Mouse (Mus musculus) left cerebral cortex, adult 2 months (tissue): Measurements from ENCODE around the gene Hnmt. TPM values are rescaled to one million over a fixed set of nuclear protein-coding genes. Genes with fewer than 3 reads are reported as not detected.
A peak's percentile ranks its signal among the peaks of the same experiment; 100 is the strongest.
"Not testable (repeated sequence)": the region's sequence is repeated elsewhere in the genome, so short reads cannot be mapped to it uniquely, and the experiment has no call there.

Experiments
- DNase-seq, 2 experiments: peaks; one replicate each; pipeline ENCODE4 v3.0.0; 2021 to 2022; ENCODE audit warnings: low spot score in 2 of 2, mixed read lengths in 1 of 2; ENCODE audit errors: extremely low spot score in 1 of 2
- H3K27ac ChIP-seq: fragments of 200-600 bp; 2 replicates; pipeline ENCODE4 v1.8.1; 2022
- H3K4me3 ChIP-seq: fragments of 200-600 bp; 2 replicates; pipeline ENCODE4 v1.8.1; 2022
- CTCF ChIP-seq: fragments of 200-600 bp; IDR thresholded peaks from 2 replicates; pipeline ENCODE4 v1.8.1; 2022; ENCODE audit warnings: antibody characterized with exemption, mild to moderate bottlenecking, moderate library complexity
- intact Hi-C: fragments of 180-260 bp; cut with DNase I; formaldehyde crosslinking; loops from one replicate; pipeline ENCODE4 v1.15.1; 2025
- long read RNA-seq, 2 experiments: library from polyadenylated mRNA; stranded (forward); transcript quantifications; one replicate each; pipeline ENCODE4 v2.0.0; 2021; ENCODE audit warnings: borderline mapping rate in 2 of 2
- total RNA-seq, 2 experiments: library from RNA; stranded (reverse); gene quantifications; 2 replicates each; pipeline ENCODE4 v1.2.3; 2021

The Hnmt gene
- total RNA-seq = 10 to 100 TPM; 19.2 to 19.3 TPM
- long read RNA-seq, experiment 1, transcript Hnmt-202 (6 exons, 994 nt) = major isoform, 10 of 12 reads
- long read RNA-seq, experiment 1, partial matches to known transcripts = 0 of 12 reads
- long read RNA-seq, experiment 1, other reads (novel, unspliced or antisense) = 2 of 12 reads
- long read RNA-seq, experiment 2, transcript Hnmt-202 (6 exons, 994 nt) = major isoform, 7 of 9 reads
- long read RNA-seq, experiment 2, partial matches to known transcripts = 0 of 9 reads
- long read RNA-seq, experiment 2, other reads (novel, unspliced or antisense) = 2 of 9 reads

- no peak for TF ChIP-seq CTCF
- H3K4me3 ChIP-seq = peak within 1 kb of the TSS; percentile 60
- no peak for DNase-seq
- peak within 1 kb of the TSS; percentile 95 for H3K27ac ChIP-seq
- intact Hi-C loops = no loop called here
Observed at GRCm38 (mm10) chr2:24049344-24049990, at the start of gene Hnmt. TSS of gene Hnmt (minus strand) at chr2:24049394.

GRCm38 (mm10) chr2:24096495-24096894, 47.3 kb upstream of the Hnmt start, which contains the start of gene Tbpl2:
TSS of gene Tbpl2 (minus strand) at chr2:24096595.
- TF ChIP-seq CTCF = no peak
- H3K27ac ChIP-seq = no peak within 1 kb of the TSS
- no peak for DNase-seq
- intact Hi-C loops = no loop called here
- H3K4me3 ChIP-seq = no peak within 1 kb of the TSS

GRCm38 (mm10) chr2:24090921-24091320, 41.7 kb upstream of the Hnmt start:
- DNase-seq = no peak
- no peak for TF ChIP-seq CTCF
- intact Hi-C loops = no loop called here
- Histone ChIP-seq H3K4me3 (no peak overlapping the region), H3K27ac (no peak overlapping the region)

GRCm38 (mm10) chr2:24050459-24050858, 1.3 kb upstream of the Hnmt start:
- no peak for TF ChIP-seq CTCF
- intact Hi-C loops = no loop called here
- H3K27ac ChIP-seq = no peak overlapping the region
- no peak for DNase-seq
- no peak overlapping the region for H3K4me3 ChIP-seq

- H3K27ac ChIP-seq = peak overlapping the region; percentile 95
- intact Hi-C loops = no loop called here
- peak; percentile 48 to 58 for DNase-seq
- no peak for TF ChIP-seq CTCF
- H3K4me3 ChIP-seq = peak overlapping the region; percentile 60
Observed at GRCm38 (mm10) chr2:24048480-24049097, 605 bp downstream of the Hnmt start.

GRCm38 (mm10) chr2:24047551-24048479, 1.4 kb downstream of the Hnmt start:
- H3K4me3 ChIP-seq = peak overlapping the region; percentile 60
- no peak for DNase-seq
- intact Hi-C loops = no loop called here
- peak overlapping the region; percentile 95 for H3K27ac ChIP-seq
- no peak for TF ChIP-seq CTCF

GRCm38 (mm10) chr2:24042901-24043300, 6.3 kb downstream of the Hnmt start:
- H3K4me3 ChIP-seq = no peak overlapping the region
- no peak for DNase-seq
- TF ChIP-seq CTCF = no peak
- no peak overlapping the region for H3K27ac ChIP-seq
- intact Hi-C loops = no loop called here

GRCm38 (mm10) chr2:24040531-24040930, 8.7 kb downstream of the Hnmt start:
- Histone ChIP-seq H3K27ac (no peak overlapping the region), H3K4me3 (no peak overlapping the region)
- TF ChIP-seq CTCF = no peak
- DNase-seq = no peak
- intact Hi-C loops = no loop called here

GRCm38 (mm10) chr2:24019386-24019785, 29.8 kb downstream of the Hnmt start:
- DNase-seq, H3K27ac ChIP-seq, H3K4me3 ChIP-seq, intact Hi-C loops: not testable (repeated sequence)

GRCm38 (mm10) chr2:24018966-24019365, 30.2 kb downstream of the Hnmt start:
- no peak overlapping the region for H3K27ac ChIP-seq
- no peak for DNase-seq
- no peak for TF ChIP-seq CTCF
- no peak overlapping the region for H3K4me3 ChIP-seq
- intact Hi-C loops = no loop called here

- intact Hi-C loops = no loop called here
- H3K27ac ChIP-seq = no peak overlapping the region
- no peak for TF ChIP-seq CTCF
- DNase-seq = no peak
- H3K4me3 ChIP-seq = no peak overlapping the region
Observed at GRCm38 (mm10) chr2:24014957-24015356, 34.2 kb downstream of the Hnmt start.

GRCm38 (mm10) chr2:23999323-23999722, 49.9 kb downstream of the Hnmt start:
- Histone ChIP-seq H3K4me3 (no peak overlapping the region), H3K27ac (no peak overlapping the region)
- intact Hi-C loops = no loop called here
- no peak for DNase-seq
- TF ChIP-seq CTCF = no peak
